Comparison of ENCODE assay signal across 9 mouse cellular contexts in the genomic region with DNA sequence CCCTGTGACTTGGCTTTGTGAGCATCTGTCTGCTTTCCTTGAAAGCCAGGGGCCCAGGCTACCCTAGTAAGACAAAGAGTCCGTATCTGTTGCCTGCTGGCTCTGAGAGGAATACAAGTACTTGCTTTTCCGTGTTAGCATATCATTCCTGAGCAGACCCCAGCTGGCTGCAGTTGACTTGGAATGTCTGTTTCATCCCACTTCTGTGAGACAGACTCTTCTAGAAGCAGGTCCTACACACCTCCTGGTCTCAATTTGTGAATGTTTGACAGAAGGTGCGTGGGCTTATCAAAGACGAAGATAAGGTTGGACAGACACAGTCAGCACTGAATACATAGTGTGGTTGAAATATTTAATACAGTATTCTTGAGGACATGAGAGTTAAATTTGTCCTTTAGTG. TPM values are rescaled to one million over a fixed set of nuclear protein-coding genes. Genes with fewer than 3 reads are reported as not detected.
DNase-seq lines count a peak whose midpoint lies in the region; ATAC-seq and TF ChIP-seq lines count a peak whose summit lies in the region.
"Had no signal": no experiment of that assay in that cellular context is flagged by ENCODE, and none has a peak within 500 bp of the region (broad histone marks: within the 10 kb centered on the region; RNA-seq: fewer than 3 reads in every experiment).

No protein-coding gene starts in this region.

- H3K9me3 ChIP-seq in heart, embryonic 11.5 days (replicated peaks; ENCODE audit: control insufficient read depth, low read length), result no peaks in the 10 kb centered on the region
- H3K9me3 ChIP-seq in liver, postnatal 0 days (ENCODE audit: low read length), result no peaks in the 10 kb centered on the region

- H3K27me3 ChIP-seq in heart, embryonic 11.5 days (ENCODE audit: control insufficient read depth, insufficient read depth, low read length), result no peaks in the 10 kb centered on the region
- H3K27me3 ChIP-seq in liver, postnatal 0 days (ENCODE audit: insufficient read depth, low read length), result no peaks in the 10 kb centered on the region

- ATAC-seq in heart, embryonic 11.5 days (replicated peaks; ENCODE audit: insufficient number of reproducible peaks, low FRiP score, low TSS enrichment), result no peak
- no peak for ATAC-seq in liver, postnatal 0 days

- 31% methylated on average over 4 of the region's 4 CpGs for WGBS in heart, embryonic 11.5 days (ENCODE audit: insufficient replicate concordance)
- 35% methylated on average over 4 of the region's 4 CpGs for WGBS in liver, postnatal 0 days (ENCODE audit: insufficient replicate concordance)

- TF ChIP-seq EP300 in liver, postnatal 0 days (IDR thresholded peaks at IDR 0.05; ENCODE audit: low read depth), result no peak

- peaks cover 29% of the 10 kb centered on the region for H3K4me1 ChIP-seq in heart, embryonic 11.5 days (ENCODE audit: control insufficient read depth, insufficient read depth, low read length)
- peaks cover 39% of the 10 kb centered on the region for H3K4me1 ChIP-seq in brown adipose tissue, adult 24 weeks (ENCODE audit: control insufficient read depth, insufficient read depth, insufficient read length, low read length)
- H3K4me1 ChIP-seq in liver, postnatal 0 days (ENCODE audit: insufficient read depth), result peaks cover 44% of the 10 kb centered on the region

- DNase-seq in heart, postnatal 4 days, result no peak
- peak; percentile 56 for DNase-seq in left cerebral cortex, adult 11 months (ENCODE audit: low spot score)
- no peak for DNase-seq in left cerebral cortex, postnatal 4 days
- no peak for DNase-seq in liver, postnatal 0 days
- DNase-seq in adrenal gland, postnatal 25 days, result no peak
- DNase-seq in thymus, adult 18-20 months, result no peak

- peaks cover 7% of the 10 kb centered on the region for H3K36me3 ChIP-seq in heart, embryonic 11.5 days (ENCODE audit: control insufficient read depth, insufficient read depth, low read length)
- H3K36me3 ChIP-seq in liver, postnatal 0 days (replicated peaks; ENCODE audit: insufficient read depth, low read length), result peaks cover 27% of the 10 kb centered on the region

- peak overlapping the region; percentile 42; the same call in 1 of the 2 replicates for H3K27ac ChIP-seq in heart, embryonic 11.5 days (ENCODE audit: low read depth, low read length)
- peak overlapping the region; percentile 76; the same call in 1 of the 2 replicates for H3K27ac ChIP-seq in brown adipose tissue, adult 24 weeks (replicated peaks; ENCODE audit: low read depth, low read length)
- H3K27ac ChIP-seq in liver, postnatal 0 days (ENCODE audit: low read depth), result peak overlapping the region; percentile 42; the same call in 1 of the 2 replicates

- H3K4me2 ChIP-seq in heart, embryonic 11.5 days, result no peak overlapping the region; the same call in 1 of the 2 replicates
- H3K4me2 ChIP-seq in liver, postnatal 0 days (ENCODE audit: low read depth, low read length), result no peak overlapping the region

- no peak for TF ChIP-seq CTCF in liver, postnatal 0 days (IDR thresholded peaks at IDR 0.05; ENCODE audit: low read depth)

- H3K9ac ChIP-seq in heart, embryonic 11.5 days (ENCODE audit: low read depth, low read length), result no peak overlapping the region
- no peak overlapping the region for H3K9ac ChIP-seq in liver, postnatal 0 days (replicated peaks)
- H3K9ac ChIP-seq: lung, embryonic 14.5 days had no signal

- no peak overlapping the region for H3K4me3 ChIP-seq in heart, embryonic 11.5 days (ENCODE audit: low read depth, low read length)
- no peak overlapping the region for H3K4me3 ChIP-seq in brown adipose tissue, adult 24 weeks (ENCODE audit: insufficient read depth, low read depth, low read length)
- H3K4me3 ChIP-seq in liver, postnatal 0 days (ENCODE audit: low read depth, low read length), result no peak overlapping the region

- intact Hi-C loops in left cerebral cortex, postnatal 4 days (cut with DNase I), result no loop called here

RNA-seq across cellular contexts. Expression of gene Tmem120a, which starts 31.4 kb away (rescaled TPM):
- polyA plus RNA-seq in heart, embryonic 11.5 days (2014; fragmentation: Nextera tagmentation; extraction: Ambion mirVana), result 31.3 and 34.7 TPM in 2 replicates
- total RNA-seq in heart, postnatal 4 days (2021), result 10 to 100 TPM; 14.4 to 16.7 TPM
- 10 to 100 TPM; 44.4 to 47.0 TPM for total RNA-seq in left cerebral cortex, postnatal 4 days (2021)
- polyA plus RNA-seq in brown adipose tissue, adult 24 weeks (2012; ENCODE audit: insufficient read depth, insufficient read length, missing spikeins), result 131 and 304 TPM in 2 replicates
- 80.8 and 82.7 TPM in 2 replicates for polyA plus RNA-seq in liver, postnatal 0 days (2015; fragmentation: Nextera tagmentation; extraction: Ambion mirVana)
- total RNA-seq in adrenal gland, postnatal 25 days (2021), result 36.7 and 37.8 TPM in 2 replicates

RNA-seq across cellular contexts. Expression of gene Por, which starts 43.0 kb away (rescaled TPM):
- 32.4 and 37.4 TPM in 2 replicates for polyA plus RNA-seq in heart, embryonic 11.5 days (2014; fragmentation: Nextera tagmentation; extraction: Ambion mirVana)
- total RNA-seq in heart, postnatal 4 days (2021), result 10 to 100 TPM; 54.0 to 55.5 TPM
- 10 to 100 TPM; 77.3 to 80.5 TPM for total RNA-seq in left cerebral cortex, postnatal 4 days (2021)
- 138 and 156 TPM in 2 replicates for polyA plus RNA-seq in brown adipose tissue, adult 24 weeks (2012; ENCODE audit: insufficient read depth, insufficient read length, missing spikeins)
- 302 and 303 TPM in 2 replicates for polyA plus RNA-seq in liver, postnatal 0 days (2015; fragmentation: Nextera tagmentation; extraction: Ambion mirVana)
- total RNA-seq in adrenal gland, postnatal 25 days (2021), result 258 and 276 TPM in 2 replicates
